Mouse (Mus musculus) midbrain, embryonic 10.5 days (tissue): Measurements from ENCODE around the gene Dok5. TPM values are rescaled to one million over a fixed set of nuclear protein-coding genes. Genes with fewer than 3 reads are reported as not detected.
A peak's percentile ranks its signal among the peaks of the same experiment; 100 is the strongest.

Source experiments
- DNase-seq: peaks from one replicate; pipeline ENCODE4 v3.0.0-alpha.2; 2017; ENCODE audit warnings: low spot score
- H3K27ac ChIP-seq: fragments of 300-500 bp; sonication (generic); replicated peaks from 2 replicates; pipeline ENCODE4 v1.5.1; 2016; ENCODE audit warnings: mild to moderate bottlenecking
- H3K27me3 ChIP-seq: fragments of 300-500 bp; sonication (generic); 2 replicates; pipeline ENCODE4 v1.6.1; 2016; ENCODE audit warnings: low read depth, mild to moderate bottlenecking; ENCODE audit not compliant: poor library complexity, severe bottlenecking
- H3K36me3 ChIP-seq: fragments of 300-500 bp; sonication (generic); 2 replicates; pipeline ENCODE4 v1.6.1; 2016; ENCODE audit warnings: mild to moderate bottlenecking, moderate library complexity
- H3K4me1 ChIP-seq: fragments of 300-500 bp; sonication (generic); 2 replicates; pipeline ENCODE4 v1.6.1; 2016
- H3K4me3 ChIP-seq: fragments of 300-500 bp; sonication (generic); 2 replicates; pipeline ENCODE4 v1.5.1; 2016; ENCODE audit warnings: mild to moderate bottlenecking, moderate library complexity
- H3K9me3 ChIP-seq: fragments of 300-500 bp; sonication (generic); replicated peaks from 2 replicates; pipeline ENCODE4 v1.6.1; 2016; ENCODE audit warnings: mild to moderate bottlenecking
- WGBS: fragments of 180-500 bp; shearing (Covaris S2); methylation state at CpG from one replicate; pipeline ENCODE4 v1.1.7; 2016; 5-methylcytosine and 5-hydroxymethylcytosine counted together
- polyA plus RNA-seq: library from polyadenylated mRNA; unstranded; fragments of >200 nt; fragmentation: Nextera tagmentation; extraction: Ambion mirVana; gene quantifications from 2 replicates; pipeline ENCODE4 v1.2.1, GENCODE M21; 2016

The Dok5 gene
- polyA plus RNA-seq, 1 experiment from 2014 or later = 12.4 TPM

DNA sequence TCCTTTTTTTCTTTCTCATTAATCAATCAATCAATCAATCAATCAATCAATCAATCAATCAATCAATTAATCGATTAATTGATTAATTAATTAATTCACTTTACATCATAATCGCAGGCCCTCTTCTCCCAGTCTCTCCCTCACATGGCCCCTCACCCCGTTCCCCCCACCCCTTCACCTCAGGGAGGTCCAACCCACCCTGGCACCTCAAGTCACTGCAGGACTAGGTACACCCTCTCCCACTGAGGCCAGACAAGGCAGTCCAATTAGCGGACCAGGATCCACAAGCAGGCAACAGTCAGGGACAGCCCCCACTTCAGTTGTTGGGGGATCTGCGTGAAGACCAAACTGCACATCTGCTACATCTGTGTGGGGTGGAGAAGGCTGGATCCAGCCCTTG, 146.3 kb downstream of the Dok5 start:
- H3K4me1 ChIP-seq = peaks cover 29% of the 10 kb centered on the region
- no peak overlapping the region for H3K4me3 ChIP-seq
- no peaks in the 10 kb centered on the region for H3K36me3 ChIP-seq
- H3K9me3 ChIP-seq = no peaks in the 10 kb centered on the region
- DNase-seq = no peak
- H3K27me3 ChIP-seq = no peaks in the 10 kb centered on the region
- H3K27ac ChIP-seq = no peak overlapping the region
- WGBS = 70% methylated on average over 5 of the region's 5 CpGs

GRCm38 (mm10) chr2:170884209-170884801, 152.7 kb downstream of the Dok5 start:
- WGBS = 73% methylated on average over 4 of the region's 4 CpGs
- H3K4me1 ChIP-seq = peaks cover 14% of the 10 kb centered on the region
- no peaks in the 10 kb centered on the region for H3K27me3 ChIP-seq
- no peak for DNase-seq
- no peak overlapping the region for H3K4me3 ChIP-seq
- H3K27ac ChIP-seq = no peak overlapping the region
- H3K36me3 ChIP-seq = no peaks in the 10 kb centered on the region
- H3K9me3 ChIP-seq = no peaks in the 10 kb centered on the region

- Histone ChIP-seq H3K27ac (no peak overlapping the region), H3K36me3 (no peaks in the 10 kb centered on the region), H3K27me3 (no peaks in the 10 kb centered on the region), H3K4me3 (no peak overlapping the region), H3K4me1 (peaks cover 8% of the 10 kb centered on the region), H3K9me3 (no peaks in the 10 kb centered on the region)
- WGBS = 78% methylated on average over 9 of the region's 9 CpGs
- no peak for DNase-seq
These were observed 156.4 kb downstream of the Dok5 start for GRCm38 (mm10) chr2:170887984-170888383.

DNA sequence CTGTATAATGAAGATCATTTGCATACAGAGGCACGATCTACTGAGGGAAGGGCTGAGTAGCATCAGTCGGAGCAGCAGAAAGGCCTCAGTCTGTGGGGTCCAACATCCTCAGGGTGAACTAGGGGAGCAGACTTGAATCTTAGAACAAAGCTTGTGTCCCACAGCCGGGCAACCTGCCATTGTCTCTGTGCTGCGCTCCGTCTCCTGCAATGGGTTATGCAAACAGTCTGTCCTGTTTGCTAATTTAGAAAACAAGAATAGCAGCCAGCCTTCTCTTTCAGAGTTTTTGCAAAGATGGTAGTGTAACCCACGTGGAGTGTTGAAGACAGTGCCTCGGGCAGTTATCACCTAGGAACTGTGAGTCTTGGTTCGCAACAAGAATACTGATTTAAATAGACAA, 163.5 kb downstream of the Dok5 start:
- no peaks in the 10 kb centered on the region for H3K36me3 ChIP-seq
- WGBS = 79% methylated on average over 8 of the region's 8 CpGs
- H3K4me3 ChIP-seq = no peak overlapping the region
- H3K4me1 ChIP-seq = peaks cover 11% of the 10 kb centered on the region
- H3K9me3 ChIP-seq = no peaks in the 10 kb centered on the region
- no peak overlapping the region for H3K27ac ChIP-seq
- no peak for DNase-seq
- no peaks in the 10 kb centered on the region for H3K27me3 ChIP-seq

- Histone ChIP-seq H3K27ac (peak overlapping the region; percentile 1; the same call in 1 of the 2 replicates), H3K9me3 (peaks cover 9% of the 10 kb centered on the region; the same call in 1 of the 2 replicates), H3K36me3 (no peaks in the 10 kb centered on the region), H3K27me3 (no peaks in the 10 kb centered on the region), H3K4me3 (no peak overlapping the region), H3K4me1 (peaks cover 15% of the 10 kb centered on the region)
- no peak for DNase-seq
- 67% methylated on average over 13 of the region's 13 CpGs for WGBS
These were observed 170.8 kb downstream of the Dok5 start for GRCm38 (mm10) chr2:170902204-170903028.

DNA sequence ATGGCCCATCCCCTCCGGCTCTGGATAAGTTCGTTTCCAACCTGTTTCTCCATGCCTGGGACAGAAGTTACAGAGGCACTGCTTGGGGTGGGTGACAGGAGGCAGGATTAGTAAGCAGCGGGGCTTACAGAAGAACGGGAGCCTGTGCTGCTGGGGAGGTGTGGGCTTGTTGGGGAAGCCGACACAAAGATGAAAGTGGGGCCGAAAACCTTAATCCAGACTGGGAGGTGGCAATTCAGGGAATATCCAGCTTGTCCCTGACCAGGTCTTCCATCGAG, 171.4 kb downstream of the Dok5 start:
- 84% methylated on average over 7 of the region's 7 CpGs for WGBS
- Histone ChIP-seq H3K9me3 (peaks cover 9% of the 10 kb centered on the region; the same call in 1 of the 2 replicates), H3K4me3 (no peak overlapping the region), H3K36me3 (no peaks in the 10 kb centered on the region), H3K27me3 (no peaks in the 10 kb centered on the region), H3K4me1 (peaks cover 15% of the 10 kb centered on the region), H3K27ac (peak overlapping the region; percentile 1; the same call in 1 of the 2 replicates)
- DNase-seq = no peak

GRCm38 (mm10) chr2:170903367-170903766, 171.8 kb downstream of the Dok5 start:
- H3K36me3 ChIP-seq = no peaks in the 10 kb centered on the region
- H3K4me3 ChIP-seq = no peak overlapping the region
- H3K27me3 ChIP-seq = no peaks in the 10 kb centered on the region
- peaks cover 9% of the 10 kb centered on the region; the same call in 1 of the 2 replicates for H3K9me3 ChIP-seq
- peaks cover 15% of the 10 kb centered on the region for H3K4me1 ChIP-seq
- 95% methylated on average over 9 of the region's 9 CpGs for WGBS
- H3K27ac ChIP-seq = peak overlapping the region; percentile 1; the same call in 1 of the 2 replicates
- no peak for DNase-seq

DNA sequence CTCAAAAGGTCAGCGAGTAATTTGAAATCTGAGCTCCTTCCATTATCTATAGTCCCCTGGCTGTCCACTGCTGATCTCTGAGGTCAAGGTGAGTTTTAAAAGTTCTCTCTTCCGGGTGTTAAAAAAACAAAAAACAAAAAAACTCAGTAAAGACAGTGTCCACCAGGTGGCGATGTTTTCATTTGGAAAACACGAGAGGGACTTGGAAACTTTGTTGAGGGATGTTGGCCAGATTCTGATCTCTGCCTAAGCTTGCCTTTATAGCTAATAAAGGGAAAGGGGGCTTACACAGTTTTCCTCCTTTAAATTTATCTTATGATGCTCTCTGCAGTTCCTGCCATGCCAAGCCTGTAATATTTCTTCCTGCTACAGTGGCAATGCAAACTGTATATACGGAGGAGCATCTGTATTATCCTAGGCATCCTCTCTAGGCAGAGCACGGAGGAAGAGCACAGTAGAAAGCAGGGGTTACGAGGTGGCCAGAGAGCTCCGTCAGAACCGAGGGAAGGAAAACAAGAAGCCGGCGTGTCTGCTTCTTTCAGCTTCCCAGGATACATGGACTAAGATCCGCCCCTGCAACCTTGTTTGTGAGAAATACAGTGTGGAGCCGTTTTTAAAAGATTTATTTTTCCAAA, 181.1 kb downstream of the Dok5 start:
- Histone ChIP-seq H3K36me3 (no peaks in the 10 kb centered on the region), H3K9me3 (no peaks in the 10 kb centered on the region), H3K4me1 (no peaks in the 10 kb centered on the region), H3K4me3 (no peak overlapping the region), H3K27me3 (no peaks in the 10 kb centered on the region), H3K27ac (no peak overlapping the region)
- DNase-seq = peak; percentile 45
- WGBS = 50% methylated on average over 13 of the region's 13 CpGs

DNA sequence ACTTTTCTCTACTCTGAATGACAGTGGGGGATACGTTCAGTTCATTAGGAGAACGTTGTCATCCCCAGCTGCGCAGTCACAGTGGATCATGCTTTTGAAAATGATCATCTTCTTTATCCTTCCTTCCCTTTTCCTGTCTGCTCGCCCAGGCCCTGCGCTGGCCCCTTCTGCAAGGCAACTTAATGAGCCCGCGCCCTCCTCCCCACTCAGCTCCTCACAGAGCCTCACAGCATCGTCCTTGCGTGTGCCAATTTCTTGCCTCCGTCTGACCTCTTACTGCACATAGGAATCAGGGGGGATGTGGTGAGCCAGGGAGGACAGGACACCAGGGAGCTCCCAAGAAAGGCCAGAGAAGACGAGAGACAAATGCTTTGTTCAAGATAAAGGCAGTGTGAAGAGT, 182.3 kb downstream of the Dok5 start:
- DNase-seq = no peak
- Histone ChIP-seq H3K27ac (no peak overlapping the region; the same call in 1 of the 2 replicates), H3K4me3 (no peak overlapping the region), H3K9me3 (no peaks in the 10 kb centered on the region), H3K4me1 (no peaks in the 10 kb centered on the region), H3K36me3 (no peaks in the 10 kb centered on the region), H3K27me3 (no peaks in the 10 kb centered on the region)
- 86% methylated on average over 11 of the region's 11 CpGs for WGBS

DNA sequence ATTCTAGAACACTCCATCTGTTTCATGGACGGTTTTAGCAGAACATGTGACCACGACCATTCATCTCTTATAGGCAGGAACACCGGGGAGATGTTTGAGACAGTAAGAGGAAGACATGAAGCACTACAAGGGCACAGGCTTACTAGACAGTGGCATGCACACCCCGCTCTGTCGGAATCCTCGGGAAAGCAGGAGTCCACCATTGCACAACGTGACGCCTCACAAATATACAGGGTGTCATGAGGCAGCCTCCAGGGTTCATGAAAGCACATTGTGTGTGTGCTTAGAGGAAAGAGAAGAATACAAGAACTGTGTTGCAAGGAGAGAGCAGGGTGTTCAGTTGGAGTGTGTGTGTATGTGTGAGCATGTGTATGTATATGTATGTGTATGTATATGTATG, 184.0 kb downstream of the Dok5 start:
- H3K27me3 ChIP-seq = no peaks in the 10 kb centered on the region
- H3K4me3 ChIP-seq = no peak overlapping the region
- 92% methylated on average over 8 of the region's 8 CpGs for WGBS
- H3K9me3 ChIP-seq = no peaks in the 10 kb centered on the region
- H3K36me3 ChIP-seq = no peaks in the 10 kb centered on the region
- no peak for DNase-seq
- H3K4me1 ChIP-seq = no peaks in the 10 kb centered on the region
- H3K27ac ChIP-seq = no peak overlapping the region

DNA sequence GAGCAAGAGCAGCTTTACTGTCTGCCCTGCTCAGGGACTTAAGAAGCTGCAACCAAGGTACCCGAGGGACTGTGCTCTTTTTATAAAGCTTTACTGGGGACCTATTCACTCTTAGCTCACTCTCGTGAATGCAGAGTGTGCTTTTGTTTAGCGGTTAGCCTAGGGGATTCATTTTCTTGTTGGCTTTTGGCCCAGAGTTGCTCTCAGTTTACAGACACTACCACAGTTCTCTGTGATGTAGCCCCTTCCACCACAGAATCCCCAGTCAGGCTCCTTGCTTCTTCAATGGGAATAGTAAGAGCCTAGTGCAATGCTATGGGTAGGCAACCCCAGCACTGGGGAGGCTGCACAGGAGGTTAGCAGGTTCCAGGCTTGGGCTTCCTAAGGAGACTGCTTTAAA, 190.7 kb downstream of the Dok5 start:
- Histone ChIP-seq H3K4me1 (no peaks in the 10 kb centered on the region), H3K27ac (no peak overlapping the region), H3K27me3 (no peaks in the 10 kb centered on the region), H3K4me3 (no peak overlapping the region), H3K36me3 (no peaks in the 10 kb centered on the region), H3K9me3 (no peaks in the 10 kb centered on the region)
- WGBS = 37% methylated on average over 3 of the region's 3 CpGs
- no peak for DNase-seq

DNA sequence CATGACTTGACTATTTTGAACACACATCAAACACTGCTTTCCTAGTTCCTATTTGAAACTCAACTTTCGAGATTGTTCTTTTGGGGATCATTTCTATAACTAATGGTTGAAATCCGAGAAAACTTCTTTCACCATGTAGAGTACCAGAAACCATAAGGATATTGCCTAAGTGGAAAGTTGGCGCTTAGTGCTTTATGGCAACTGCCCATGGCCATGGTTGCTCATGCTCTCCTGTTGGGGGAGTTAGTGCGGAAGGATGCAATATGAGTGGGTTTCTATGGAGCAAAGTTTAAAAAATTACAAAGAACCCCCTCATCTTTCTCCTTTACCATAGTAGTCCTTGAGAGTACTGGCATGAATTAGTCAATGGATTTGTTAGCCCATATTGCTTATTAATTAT, 192.5 kb downstream of the Dok5 start:
- H3K36me3 ChIP-seq = no peaks in the 10 kb centered on the region

DNA sequence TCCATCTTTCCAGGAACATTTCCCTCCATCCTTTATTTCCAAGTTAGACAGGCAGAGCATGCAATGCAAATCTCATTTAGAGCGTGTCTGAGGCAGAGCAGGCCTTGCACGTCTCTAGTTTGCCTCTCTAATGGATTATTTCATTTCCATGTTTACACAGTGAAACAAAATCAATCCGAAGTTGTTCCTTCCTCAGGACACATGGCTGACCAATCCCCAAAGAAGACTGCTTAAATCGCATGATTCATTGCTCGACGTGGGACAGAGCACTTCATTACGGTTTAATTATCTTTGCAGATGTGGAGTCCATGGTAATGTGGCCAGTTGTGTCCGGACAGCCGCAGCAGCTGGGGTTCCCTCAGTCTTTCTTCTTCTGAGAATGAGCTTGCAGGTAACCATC, 194.6 kb downstream of the Dok5 start:
- H3K9me3 ChIP-seq = no peaks in the 10 kb centered on the region
- H3K36me3 ChIP-seq = no peaks in the 10 kb centered on the region
- H3K4me1 ChIP-seq = no peaks in the 10 kb centered on the region
- WGBS = 89% methylated on average over 9 of the region's 9 CpGs
- DNase-seq = no peak
- no peaks in the 10 kb centered on the region for H3K27me3 ChIP-seq
- H3K4me3 ChIP-seq = no peak overlapping the region
- no peak overlapping the region for H3K27ac ChIP-seq

More for the DNA sequence above, 192.5 kb downstream of the Dok5 start:
- Histone ChIP-seq H3K27me3 (no peaks in the 10 kb centered on the region), H3K4me1 (no peaks in the 10 kb centered on the region), H3K9me3 (no peaks in the 10 kb centered on the region), H3K4me3 (no peak overlapping the region), H3K27ac (no peak overlapping the region)
- no peak for DNase-seq
- WGBS = 87% methylated on average over 4 of the region's 4 CpGs
